Mouse (Mus musculus): ENCODE data around the gene Ptgfrn.

- TF ChIP-seq POLR2A (IDR thresholded peaks at IDR 0.05; ENCODE audit: borderline replicate concordance, extremely low read depth, low read depth, low read length) (no peak), CTCF (IDR thresholded peaks at IDR 0.05; ENCODE audit: insufficient read depth, low read length) (no peak)
Observed at GRCm38 (mm10) chr3:101047586-101048275, 62.3 kb downstream of the Ptgfrn start.

All from lung, adult 2 months (tissue).